Mouse (Mus musculus): Measurements from ENCODE around the gene Rnf31. TPM values are rescaled to one million over a fixed set of nuclear protein-coding genes. Genes with fewer than 3 reads are reported as not detected.

Rnf31 gene
- 10 to 100 TPM; 36.5 to 56.0 (median 45.5) TPM for total RNA-seq (2022)

DNA sequence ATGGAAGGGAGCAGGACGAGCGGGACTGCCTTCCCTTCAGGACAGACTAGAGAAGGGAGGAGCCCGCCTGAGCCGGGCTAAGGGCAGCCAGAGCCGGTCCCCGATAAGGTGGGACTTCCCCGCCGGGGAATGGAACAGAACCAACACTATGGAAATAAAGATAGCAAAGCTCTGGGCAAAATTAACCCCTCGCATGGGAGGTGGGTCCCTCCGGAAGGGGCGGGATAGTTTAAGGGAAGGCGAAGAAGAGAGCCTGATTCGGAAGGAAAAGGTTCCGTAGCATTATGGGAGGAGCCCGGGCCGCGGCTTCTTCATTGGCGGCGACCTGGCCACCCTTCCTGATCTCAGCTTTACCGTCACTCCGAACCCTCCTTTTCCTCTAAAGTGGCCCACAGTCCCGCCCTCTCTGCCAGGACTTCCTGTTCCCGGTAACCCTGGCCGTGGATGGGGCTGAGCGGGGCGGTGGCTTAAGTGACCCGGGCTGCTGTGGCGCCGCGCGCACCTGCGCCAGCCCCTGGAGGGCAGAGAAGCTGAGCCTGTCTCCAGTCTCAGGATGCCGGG, at the start of gene Rnf31:
Rnf31 (plus strand) TSS at position 378 of the 561 bp plus-strand sequence.
- DNase-seq (ENCODE audit: low spot score in 2 of 2): peak; percentile 94

DNA sequence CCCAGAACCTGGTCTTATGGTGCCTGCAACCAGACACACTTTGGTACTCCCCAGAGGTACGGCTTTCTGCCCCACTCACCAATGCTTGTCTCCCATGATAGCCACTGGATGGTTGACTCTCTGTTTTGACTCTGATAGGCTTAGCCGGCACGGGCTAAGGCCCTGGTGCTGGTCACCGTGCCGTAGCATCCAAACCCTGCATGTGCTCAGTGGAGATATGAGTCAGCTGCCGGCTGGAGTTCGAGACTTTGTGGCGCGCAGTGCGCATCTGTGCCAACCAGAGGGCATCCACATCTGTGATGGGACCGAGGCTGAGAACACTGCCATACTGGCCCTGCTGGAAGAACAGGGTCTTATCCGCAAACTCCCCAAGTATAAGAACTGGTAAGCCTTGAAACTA, 49.2 kb upstream of the Rnf31 start:
- DNase-seq (ENCODE audit: low spot score in 2 of 2): no peak

DNA sequence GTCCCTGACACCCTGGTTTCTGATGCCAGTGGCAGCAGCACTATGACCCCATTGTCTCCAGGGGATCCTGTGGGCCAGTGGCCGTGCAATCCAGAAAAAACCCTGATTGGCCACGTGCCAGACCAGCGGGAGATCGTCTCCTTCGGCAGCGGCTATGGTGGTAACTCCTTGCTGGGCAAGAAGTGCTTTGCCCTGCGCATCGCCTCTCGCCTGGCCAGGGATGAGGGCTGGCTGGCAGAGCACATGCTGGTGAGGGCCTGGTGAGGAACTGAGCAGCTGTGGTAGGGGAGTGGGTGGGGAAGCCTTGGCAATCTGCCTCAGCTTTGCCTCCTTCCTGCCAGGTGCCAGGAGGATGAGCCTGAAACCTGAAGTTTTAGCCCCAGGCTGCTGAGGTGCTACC, 47.2 kb upstream of the Rnf31 start:
- no peak for DNase-seq (ENCODE audit: low spot score in 2 of 2)

- DNase-seq (ENCODE audit: low spot score in 2 of 2): no peak
These were observed 41.3 kb upstream of the Rnf31 start for GRCm38 (mm10) chr14:55550191-55550590.

GRCm38 (mm10) chr14:55551347-55551746, 40.2 kb upstream of the Rnf31 start:
- DNase-seq (ENCODE audit: low spot score in 2 of 2): no peak

DNA sequence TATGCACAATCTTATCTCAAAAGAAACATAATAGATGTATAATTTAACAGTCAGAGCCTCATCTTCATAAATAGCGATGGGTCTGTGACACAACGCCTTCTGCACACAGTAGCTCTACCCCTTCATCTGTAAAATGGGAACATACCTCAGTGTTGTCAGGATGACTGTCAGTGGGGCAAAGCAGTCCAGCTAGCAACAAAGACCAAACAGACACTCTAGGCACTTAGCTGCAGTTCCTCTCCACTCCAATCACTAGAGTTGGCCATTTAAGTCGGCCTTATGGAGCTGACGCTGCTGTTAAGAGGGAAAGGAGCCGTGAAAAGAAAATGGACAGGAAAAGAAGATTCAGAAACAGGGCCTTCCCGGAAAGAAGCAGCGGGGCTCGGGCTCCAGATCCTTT, 39.7 kb upstream of the Rnf31 start:
- DNase-seq (ENCODE audit: low spot score in 2 of 2): no peak

- DNase-seq (ENCODE audit: low spot score in 2 of 2): no peak
These were observed 36.9 kb upstream of the Rnf31 start for GRCm38 (mm10) chr14:55554635-55555034.

- no peak for DNase-seq (ENCODE audit: low spot score in 2 of 2)
These were observed 35.7 kb upstream of the Rnf31 start for GRCm38 (mm10) chr14:55555788-55556187.

GRCm38 (mm10) chr14:55557003-55557402, 34.5 kb upstream of the Rnf31 start:
- peak; percentile 58 to 67 for DNase-seq (ENCODE audit: low spot score in 2 of 2)

GRCm38 (mm10) chr14:55557587-55557986, 33.9 kb upstream of the Rnf31 start:
- DNase-seq (ENCODE audit: low spot score in 2 of 2): no peak

DNA sequence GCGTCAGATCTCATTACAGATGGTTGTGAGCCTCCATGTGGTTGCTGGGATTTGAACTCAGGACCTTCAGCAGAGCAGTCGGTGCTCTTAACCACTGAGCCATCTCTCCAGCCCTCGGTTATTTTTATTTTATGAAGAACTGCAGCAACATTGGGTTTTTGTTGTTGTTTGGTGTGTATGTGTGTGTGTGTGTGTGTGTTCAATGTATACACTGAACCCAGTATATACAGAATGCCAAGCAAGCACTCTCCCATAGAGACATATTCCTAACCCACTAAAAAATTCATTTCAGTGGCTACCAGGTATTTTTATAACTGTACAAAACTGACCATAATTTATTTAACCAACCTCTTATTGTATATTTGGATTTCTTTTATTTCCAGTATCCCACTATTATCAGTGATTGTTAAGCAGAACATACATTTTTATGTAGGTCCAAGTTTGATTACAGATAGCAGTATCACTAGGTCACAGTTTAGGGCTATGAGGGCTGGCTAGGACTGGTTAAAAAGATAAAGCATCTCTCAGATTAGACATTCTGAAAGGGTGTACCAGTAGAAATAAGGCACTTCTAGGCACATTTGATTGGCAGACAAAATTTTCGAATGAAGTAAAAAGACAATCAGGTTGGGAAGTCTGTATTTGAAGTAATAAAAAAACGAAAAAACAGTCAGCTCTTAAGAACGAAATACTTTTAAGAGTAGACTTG, 32.6 kb upstream of the Rnf31 start:
- DNase-seq (ENCODE audit: low spot score in 2 of 2): no peak

GRCm38 (mm10) chr14:55559799-55560201, 31.7 kb upstream of the Rnf31 start, which contains the start of gene Dcaf11:
Gene Dcaf11, plus strand, starts transcription at chr14:55560006.
- peak; percentile 86 to 87 for DNase-seq (ENCODE audit: low spot score in 2 of 2)

DNA sequence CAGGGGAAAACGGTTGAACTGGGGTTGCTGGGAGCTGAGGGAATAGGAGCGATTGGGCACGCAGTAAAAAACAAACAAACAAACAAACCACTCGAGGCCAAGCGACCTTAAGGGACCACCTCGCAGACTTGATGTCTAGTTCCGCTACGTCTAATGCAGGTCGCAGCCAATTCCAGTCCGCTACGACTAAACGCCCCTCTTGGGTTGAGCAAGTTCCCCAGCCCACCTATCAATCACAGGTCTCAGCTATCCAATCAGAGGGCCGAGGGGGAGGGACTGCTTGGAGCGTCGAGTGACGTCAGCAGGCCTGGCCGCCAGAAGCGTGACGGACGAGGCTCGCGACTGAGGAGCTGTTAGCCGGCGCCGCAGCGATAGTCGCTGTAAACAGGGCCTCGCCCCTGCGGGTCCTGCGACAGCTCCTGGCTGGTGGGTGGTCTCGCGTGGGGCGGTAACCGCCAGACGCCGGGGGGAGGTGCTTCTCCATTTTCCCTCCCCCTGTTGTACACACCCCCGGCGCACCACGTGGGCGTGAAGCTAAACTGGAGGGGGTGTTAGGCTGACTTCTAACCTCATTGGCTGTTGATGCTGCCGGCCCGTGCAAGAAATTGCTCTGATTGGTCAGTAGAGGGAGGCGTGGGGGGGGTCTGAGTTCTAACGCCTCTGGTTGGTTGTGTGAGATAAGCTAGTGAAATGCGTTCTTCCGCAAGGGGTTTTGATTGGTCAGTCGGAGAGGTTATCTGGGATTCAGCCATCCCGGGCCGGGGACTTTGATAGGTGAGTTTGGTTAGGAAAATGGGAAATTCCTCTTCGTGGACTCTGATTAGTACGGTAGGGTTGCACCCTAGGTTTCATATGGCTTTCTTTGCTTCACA, 31.1 kb upstream of the Rnf31 start, which contains the start of gene A730061H03Rik:
A730061H03Rik (minus strand) TSS at position 205 of the 872 bp plus-strand sequence.
- peak; percentile 98 to 99 for DNase-seq (ENCODE audit: low spot score in 2 of 2)

- DNase-seq (ENCODE audit: low spot score in 2 of 2): no peak
These were observed 29.6 kb upstream of the Rnf31 start for GRCm38 (mm10) chr14:55561860-55562259.

GRCm38 (mm10) chr14:55563249-55563648, 28.3 kb upstream of the Rnf31 start:
- DNase-seq (ENCODE audit: low spot score in 2 of 2): no peak

- no peak for DNase-seq (ENCODE audit: low spot score in 2 of 2)
These were observed 25.8 kb upstream of the Rnf31 start for GRCm38 (mm10) chr14:55565748-55566147.

DNA sequence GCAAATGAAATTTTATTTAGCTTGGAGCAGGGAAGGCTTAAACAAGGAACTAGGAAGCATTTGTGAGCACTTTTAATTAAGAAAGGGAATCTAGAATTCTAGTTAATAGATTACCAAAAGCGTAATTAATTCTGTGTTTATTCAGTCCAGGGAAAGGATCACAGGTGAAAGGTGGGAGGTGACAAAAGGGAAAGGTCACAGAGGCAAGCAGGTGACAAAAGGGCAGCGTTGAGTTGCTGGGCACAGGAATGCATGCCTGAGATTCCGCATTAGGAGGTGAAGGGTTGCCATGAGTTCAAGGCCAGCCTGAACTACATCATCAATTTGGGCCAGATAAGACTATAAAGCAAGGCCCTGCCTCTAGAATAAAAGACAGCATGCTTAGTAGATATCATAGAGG, 24.0 kb upstream of the Rnf31 start:
- no peak for DNase-seq (ENCODE audit: low spot score in 2 of 2)

GRCm38 (mm10) chr14:55570588-55570987, 20.9 kb upstream of the Rnf31 start:
- DNase-seq (ENCODE audit: low spot score in 2 of 2): no peak

- DNase-seq (ENCODE audit: low spot score in 2 of 2): no peak
These were observed 19.7 kb upstream of the Rnf31 start for GRCm38 (mm10) chr14:55571760-55572159.

- DNase-seq (ENCODE audit: low spot score in 2 of 2): no peak
These were observed 16.2 kb upstream of the Rnf31 start, which contains the start of gene Fitm1 for GRCm38 (mm10) chr14:55575302-55575701. Gene Fitm1, plus strand, starts transcription at chr14:55575617.

GRCm38 (mm10) chr14:55575711-55576110, 15.8 kb upstream of the Rnf31 start:
- DNase-seq (ENCODE audit: low spot score in 2 of 2): no peak

DNA sequence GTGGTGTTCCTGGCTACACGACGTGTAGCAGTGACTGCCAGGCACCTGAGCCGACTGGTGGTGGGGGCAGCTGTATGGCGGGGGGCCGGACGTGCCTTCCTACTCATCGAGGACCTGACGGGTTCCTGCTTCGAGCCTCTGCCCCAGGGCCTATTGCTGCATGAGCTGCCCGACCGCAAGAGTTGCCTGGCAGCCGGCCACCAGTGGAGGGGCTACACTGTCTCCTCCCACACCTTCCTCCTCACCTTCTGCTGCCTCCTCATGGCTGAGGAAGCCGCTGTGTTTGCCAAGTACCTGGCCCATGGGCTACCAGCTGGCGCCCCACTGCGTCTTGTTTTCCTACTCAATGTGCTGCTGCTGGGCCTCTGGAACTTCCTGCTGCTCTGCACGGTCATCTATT, 15.1 kb upstream of the Rnf31 start:
- DNase-seq (ENCODE audit: low spot score in 2 of 2): peak; percentile 52 to 55

Data from layer of hippocampus, adult 8-10 months (tissue).